Mouse (Mus musculus): ENCODE results near the gene Hoxd3. TPM values are rescaled to one million over a fixed set of nuclear protein-coding genes. Genes with fewer than 3 reads are reported as not detected.

Gene Hoxd3
- total and polyA plus RNA-seq, 3 experiments: not detected

- DNase-seq (ENCODE audit: low read depth, low spot score): no peak
- Histone ChIP-seq H3K4me3 (ENCODE audit: control insufficient read depth in 1 of 2, insufficient read depth in 1 of 2, low read depth in 2 of 2, low read length in 2 of 2) (no peak within 1 kb of the TSS), H3K79me2 (ENCODE audit: control insufficient read depth, insufficient read depth, low read length, poor library complexity) (no peaks in the 10 kb centered on the region), H3K27me3 (ENCODE audit: control insufficient read depth in 1 of 2, insufficient read depth in 2 of 2, low read length in 2 of 2) (no peaks in the 10 kb centered on the region), H3K9ac (ENCODE audit: control insufficient read depth, low read depth, low read length, poor library complexity, severe bottlenecking) (no peak within 1 kb of the TSS), H3K9me3 (replicated peaks; ENCODE audit: insufficient read depth, low read length) (no peaks in the 10 kb centered on the region), H3K27ac (ENCODE audit: control insufficient read depth, low read depth, low read length) (no peak within 1 kb of the TSS), H3K4me1 (ENCODE audit: control insufficient read depth in 1 of 2, insufficient read depth in 2 of 2, low read length in 2 of 2) (no peaks in the 10 kb centered on the region), H3K36me3 (ENCODE audit: control insufficient read depth in 1 of 2, insufficient read depth in 2 of 2, low read length in 2 of 2) (no peaks in the 10 kb centered on the region)
- no peak for TF ChIP-seq MEF2A (IDR thresholded peaks at IDR 0.05; ENCODE audit: extremely low read depth, insufficient replicate concordance, low read depth, low read length, poor library complexity, severe bottlenecking)
- no peak for TF ChIP-seq BHLHE40 (IDR thresholded peaks at IDR 0.05; ENCODE audit: borderline replicate concordance, low read depth, low read length)
- no peak for TF ChIP-seq TBP (IDR thresholded peaks at IDR 0.05; ENCODE audit: low read depth, low read length)
- no peak for TF ChIP-seq USF1 (IDR thresholded peaks at IDR 0.05; ENCODE audit: low read depth, low read length)
- no peak for TF ChIP-seq TCF12 (IDR thresholded peaks at IDR 0.05; ENCODE audit: low read depth, low read length)
- TF ChIP-seq ZMIZ1 (IDR thresholded peaks at IDR 0.05; ENCODE audit: low read depth, low read length): no peak
- TF ChIP-seq NELFE (IDR thresholded peaks at IDR 0.05; ENCODE audit: low read depth, low read length): no peak
- no peak for TF ChIP-seq MYB (IDR thresholded peaks at IDR 0.05; ENCODE audit: low read depth, low read length)
- no peak for TF ChIP-seq TAL1 (IDR thresholded peaks at IDR 0.05; ENCODE audit: low read length)
- TF ChIP-seq GABPA (IDR thresholded peaks at IDR 0.05; ENCODE audit: low read depth, low read length): no peak
- TF ChIP-seq ETS1 (IDR thresholded peaks at IDR 0.05; ENCODE audit: low read depth, low read length): no peak
- TF ChIP-seq KAT2A (conservative IDR thresholded peaks at IDR 0.05; ENCODE audit: low read depth, low read length): no peak
- TF ChIP-seq ZC3H11A (IDR thresholded peaks at IDR 0.05; ENCODE audit: low read depth, low read length): no peak
- TF ChIP-seq CHD1 (IDR thresholded peaks at IDR 0.05; ENCODE audit: low read depth, low read length): no peak
- no peak for TF ChIP-seq JUND (IDR thresholded peaks at IDR 0.05; ENCODE audit: low read depth, low read length)
- TF ChIP-seq MAX (IDR thresholded peaks at IDR 0.05; ENCODE audit: low read length): no peak
- no peak for TF ChIP-seq GATA1 (IDR thresholded peaks at IDR 0.05; ENCODE audit: low read depth, low read length)
- TF ChIP-seq POLR2AphosphoS2 (IDR thresholded peaks at IDR 0.05; ENCODE audit: low read length): no peak
- TF ChIP-seq RCOR1 (IDR thresholded peaks at IDR 0.05; ENCODE audit: low read depth, low read length): no peak
- no peak for TF ChIP-seq MYC (IDR thresholded peaks at IDR 0.05; ENCODE audit: low read depth, low read length)
Observed at GRCm38 (mm10) chr2:74667842-74668357, 43.8 kb upstream of the Hoxd3 start, which contains the start of gene Hoxd13. TSS of gene Hoxd13 (plus strand) at chr2:74668310.
